Mouse (Mus musculus) cerebellum, adult (tissue): Measurements from ENCODE around the gene Gcn1l1.
"Not testable (repeated sequence)": the region's sequence is repeated elsewhere in the genome, so short reads cannot be mapped to it uniquely, and the experiment has no call there.

Experiments used
- ATAC-seq: cut with Nextera tagmentation; 2 replicates; pipeline ENCODE4 v1.9.2; 2017; ENCODE audit warnings: mild to moderate bottlenecking, moderate library complexity, mixed read lengths; ENCODE audit not compliant: insufficient number of reproducible peaks, low FRiP score, low TSS enrichment

Gene Gcn1l1

DNA sequence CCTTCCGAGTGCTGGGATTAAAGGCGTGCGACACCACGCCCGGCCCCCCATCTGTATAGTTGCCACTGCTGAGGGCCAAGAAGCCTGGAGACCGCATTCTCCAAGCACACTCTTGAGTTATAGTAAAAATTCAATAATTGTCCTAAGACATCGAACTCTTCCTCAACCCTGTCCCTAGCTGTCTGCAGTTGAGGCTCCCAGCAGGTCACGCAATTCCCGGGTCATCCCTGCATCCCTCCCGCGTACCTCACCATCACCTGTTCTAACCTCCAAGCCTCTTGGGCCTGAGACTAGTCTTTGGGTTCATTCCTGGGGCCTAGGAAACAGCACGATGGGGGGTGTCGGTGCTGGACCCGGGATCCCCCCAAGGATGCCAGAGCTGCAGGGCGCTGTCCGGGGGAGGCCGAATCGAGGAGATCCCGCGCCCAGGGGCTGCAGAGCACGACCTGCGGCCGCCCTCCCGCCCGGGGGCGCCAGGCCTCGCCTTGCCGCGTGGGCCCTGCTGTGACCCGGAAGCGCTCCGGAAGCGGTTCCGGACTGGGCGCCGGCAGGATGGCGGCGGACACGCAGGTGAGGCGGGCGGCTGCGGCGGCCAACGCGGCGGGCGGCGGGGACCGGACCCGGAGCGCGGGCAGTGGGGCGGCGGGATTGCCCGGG is at the start of gene Gcn1l1:
Gene Gcn1l1 (plus strand): TSS at position 518 of the 657 bp plus-strand sequence.
- ATAC-seq: peak; percentile 66; the same call in 1 of the 2 replicates

DNA sequence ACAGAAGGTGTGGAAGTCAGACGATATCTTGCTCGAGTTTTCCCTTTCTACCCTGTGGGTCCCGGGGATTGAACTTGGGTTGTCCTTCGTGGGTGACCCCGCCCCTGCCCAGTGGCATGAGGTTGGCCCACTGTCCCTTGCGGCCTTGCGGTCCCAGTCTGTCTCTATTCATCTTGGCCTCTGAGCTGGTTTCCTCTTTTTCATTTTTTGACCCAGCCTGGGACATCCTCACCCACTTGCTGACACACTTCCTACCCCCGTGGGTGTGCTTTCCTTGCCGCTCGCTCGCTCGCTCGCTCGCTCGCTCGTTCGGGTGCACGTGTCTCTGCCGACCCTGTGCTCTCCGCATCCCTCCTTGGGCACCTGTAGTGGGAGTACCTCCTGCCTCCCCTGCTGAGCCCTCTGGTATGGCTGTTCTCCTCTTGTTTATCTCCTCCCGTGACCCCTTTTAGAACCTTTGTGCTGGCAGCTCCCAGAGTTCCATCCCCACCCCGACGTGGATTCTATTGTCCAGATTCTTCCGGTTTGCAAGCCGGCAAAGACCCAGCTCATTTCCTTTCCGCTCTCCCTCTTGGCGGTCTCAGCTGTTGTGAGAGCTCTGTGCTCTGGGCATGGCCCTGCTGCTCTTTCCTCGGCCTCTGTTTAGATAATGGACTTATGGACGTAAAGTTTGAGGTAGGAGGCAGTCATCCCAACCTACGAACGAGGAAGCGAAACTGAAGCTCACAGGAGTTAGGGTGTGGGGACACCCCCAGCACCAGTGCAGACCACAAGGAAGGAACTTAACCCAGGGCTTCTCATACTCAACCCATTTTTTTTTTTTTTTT is 48.8 kb upstream of the Gcn1l1 start:
- ATAC-seq: no peak

DNA sequence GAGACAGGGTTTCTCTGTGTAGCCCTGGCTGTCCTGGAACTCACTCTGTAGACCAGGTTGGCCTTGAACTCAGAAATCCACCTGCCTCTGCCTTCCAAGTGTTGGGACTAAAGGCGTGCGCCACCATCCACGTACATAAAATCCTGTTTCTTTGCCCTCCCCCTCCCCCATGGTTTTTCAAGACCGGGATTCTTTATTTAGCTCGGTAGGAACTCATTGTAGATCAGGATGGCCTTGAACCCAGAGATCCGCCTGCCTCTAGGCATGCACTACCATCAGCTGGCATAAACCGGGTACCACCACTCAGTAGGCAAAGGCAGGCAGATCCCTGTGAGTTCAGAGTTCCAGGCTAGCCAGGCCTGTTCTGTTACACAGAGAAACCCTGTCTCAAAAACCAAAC is 48.1 kb upstream of the Gcn1l1 start:
- no peak for ATAC-seq

DNA sequence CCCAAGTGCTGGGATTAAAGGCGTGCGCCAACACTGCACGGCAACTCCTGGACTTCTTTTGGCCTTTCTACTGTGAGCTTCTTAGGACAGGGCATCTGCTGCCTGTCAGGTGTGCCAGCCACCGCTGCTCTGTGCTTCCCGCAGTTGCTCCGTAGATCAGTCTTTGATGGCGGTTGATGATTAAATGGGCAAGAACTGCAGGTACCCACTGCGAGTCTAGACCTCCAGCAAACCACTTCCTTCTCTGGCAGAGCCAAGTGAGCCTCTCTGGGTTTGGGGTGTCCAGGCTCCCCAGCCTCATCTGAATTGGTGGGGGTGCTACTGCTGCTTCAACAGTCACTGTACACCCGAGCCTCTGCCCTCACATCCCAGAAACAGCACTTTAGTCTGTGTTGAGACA is 47.6 kb upstream of the Gcn1l1 start:
- no peak for ATAC-seq

DNA sequence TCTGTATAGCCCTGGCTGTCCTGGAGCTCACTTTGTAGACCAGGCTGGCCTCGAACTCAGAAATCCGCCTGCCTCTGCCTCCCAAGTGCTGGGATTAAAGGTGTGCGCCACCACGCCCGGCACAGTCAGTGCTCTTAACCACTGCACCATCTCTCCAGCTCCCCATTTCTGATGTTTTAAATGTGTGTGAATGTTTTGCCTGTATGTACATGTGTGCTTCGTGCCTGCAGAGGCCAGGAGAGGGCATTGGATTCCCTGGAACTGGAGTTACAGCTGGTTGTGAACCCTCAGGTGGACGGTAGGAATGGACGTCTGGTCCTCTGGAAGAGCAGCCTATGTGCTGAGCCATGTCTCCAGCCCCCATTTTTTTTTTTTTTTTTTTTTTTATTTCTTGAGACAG is 46.8 kb upstream of the Gcn1l1 start:
- ATAC-seq: not testable (repeated sequence)

DNA sequence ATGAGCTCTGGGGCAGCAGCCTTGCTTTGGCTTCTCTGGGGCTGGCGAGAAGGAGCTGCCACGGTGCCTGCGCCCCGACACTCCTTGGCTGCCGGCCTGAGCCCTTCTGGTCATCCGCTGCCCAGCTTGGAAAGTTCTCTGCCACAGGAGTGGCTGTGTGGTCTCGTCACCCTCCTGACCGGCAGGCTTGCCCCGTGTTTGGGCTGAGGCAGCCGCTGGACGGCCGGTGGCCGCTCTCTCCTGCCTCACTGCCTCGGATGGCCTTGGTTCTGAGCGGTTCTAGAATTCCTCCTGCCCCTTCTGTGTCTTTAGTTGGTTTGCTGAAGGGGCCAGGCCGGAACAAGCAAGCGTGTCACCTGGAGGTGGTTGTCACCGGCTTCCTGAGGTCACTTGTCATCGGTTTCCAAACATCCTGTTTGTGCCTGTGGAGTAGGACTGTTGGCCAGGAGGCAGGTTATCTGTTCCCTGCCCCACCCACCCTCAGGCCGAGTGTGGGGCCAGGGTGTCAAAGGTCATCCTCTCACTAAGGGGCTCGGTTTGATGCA is 44.7 kb upstream of the Gcn1l1 start:
- no peak for ATAC-seq

DNA sequence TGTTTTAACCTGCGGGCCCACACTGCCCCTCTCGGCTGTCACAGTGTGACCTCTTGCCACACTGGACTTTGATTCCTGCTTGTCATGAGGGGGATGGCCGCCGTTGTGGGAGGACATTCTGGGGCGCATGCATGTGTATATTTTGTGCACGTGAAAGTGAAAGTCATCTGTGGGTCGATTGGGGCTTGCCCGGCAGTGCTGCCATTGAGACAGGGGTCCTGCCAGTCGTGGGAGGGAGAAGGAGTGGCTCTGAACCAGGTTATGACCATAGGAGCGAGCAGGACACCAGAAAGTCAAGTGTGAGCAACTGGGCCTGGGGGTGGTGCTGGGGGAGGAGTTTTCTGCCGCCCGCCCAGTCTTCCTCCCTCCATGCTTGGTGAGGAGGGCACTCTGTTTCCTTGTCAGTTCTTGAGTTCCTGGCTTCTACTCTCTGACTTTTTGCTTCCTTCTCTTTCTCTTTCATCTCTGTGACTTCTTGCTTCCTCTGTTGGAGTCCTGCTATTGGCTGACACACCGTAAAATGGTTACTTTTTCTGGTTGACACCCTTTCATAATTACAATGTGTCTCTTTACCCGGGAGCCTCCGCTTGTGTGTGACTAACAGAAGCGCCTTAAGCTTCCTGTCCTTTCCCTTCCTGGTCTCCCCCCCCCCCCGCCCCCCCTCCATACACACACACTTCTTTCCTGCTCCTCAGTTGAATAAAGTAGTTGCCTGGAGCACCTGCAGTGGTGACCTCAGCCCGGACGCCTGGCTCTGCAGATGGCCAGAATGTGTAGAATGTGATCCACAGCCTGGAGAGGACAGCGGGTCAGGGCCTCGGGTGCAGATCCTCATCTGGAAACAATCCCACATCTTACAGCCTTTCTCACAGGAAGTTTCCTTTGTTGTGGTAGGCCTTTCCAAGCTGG is 43.2 kb upstream of the Gcn1l1 start:
- ATAC-seq: no peak

DNA sequence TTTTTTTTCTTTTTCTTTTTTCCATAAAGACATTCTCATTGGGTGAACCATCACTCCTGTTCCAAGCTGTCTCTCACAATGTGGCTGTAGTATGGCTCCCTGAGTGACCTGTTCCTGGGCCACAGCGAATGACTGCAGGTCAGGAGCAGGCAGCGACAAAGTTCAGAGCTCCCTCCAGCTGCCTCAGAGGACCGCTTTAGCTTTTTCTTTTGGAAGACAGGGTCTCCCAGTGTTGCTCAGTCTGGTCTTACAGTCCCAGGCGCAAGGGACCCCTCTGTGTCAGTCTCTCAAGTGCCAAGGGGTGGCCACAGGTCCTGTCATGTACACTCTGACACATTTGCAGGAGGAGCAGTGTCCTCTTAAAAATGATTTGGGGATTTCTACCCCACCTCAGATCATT is 42.5 kb upstream of the Gcn1l1 start:
- ATAC-seq: no peak

DNA sequence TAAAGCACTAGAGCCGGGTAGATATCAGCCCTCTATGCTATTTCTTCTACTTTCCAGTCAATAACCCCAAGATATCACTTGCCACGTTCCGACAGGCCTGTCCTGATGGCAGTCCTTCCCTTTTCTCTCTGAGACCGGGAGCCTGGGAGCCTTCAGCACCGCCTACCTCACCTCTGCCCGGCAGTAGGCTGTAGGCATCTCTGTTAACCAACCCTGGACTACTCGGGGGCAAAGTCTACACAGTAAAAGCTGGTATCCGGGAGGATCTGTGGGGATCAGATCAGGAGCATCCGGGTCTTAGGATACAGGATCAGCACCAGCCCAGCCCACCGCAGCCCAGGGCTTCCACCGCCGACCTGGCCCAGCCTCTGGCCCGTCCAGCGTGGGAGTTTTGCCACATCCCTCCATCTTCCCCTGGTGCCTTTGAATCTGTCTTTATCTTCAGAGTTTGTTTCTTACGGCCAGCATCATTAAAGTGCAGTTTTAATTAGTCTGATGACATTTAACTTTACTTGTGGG is 42.0 kb upstream of the Gcn1l1 start:
- no peak for ATAC-seq

DNA sequence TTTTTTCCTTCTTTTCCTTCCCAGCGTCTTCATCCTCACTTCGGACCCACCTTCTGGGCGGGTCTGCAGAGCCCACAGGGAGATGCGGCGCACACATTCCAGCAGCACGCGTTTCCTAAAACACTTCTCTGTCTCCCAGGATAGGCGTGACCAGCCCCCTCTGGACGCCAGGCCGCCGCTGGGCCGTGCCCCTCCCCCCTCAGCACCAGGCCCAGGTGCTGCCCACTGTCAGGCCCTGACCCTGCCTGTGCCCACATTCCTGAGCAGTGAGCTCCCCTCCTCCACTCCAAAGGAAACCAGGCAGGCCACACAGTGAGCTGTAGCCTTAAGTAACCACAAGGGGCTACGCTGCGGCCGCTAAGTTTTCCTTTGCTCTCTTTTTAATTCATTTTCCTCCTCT is 41.1 kb upstream of the Gcn1l1 start:
- ATAC-seq: no peak

DNA sequence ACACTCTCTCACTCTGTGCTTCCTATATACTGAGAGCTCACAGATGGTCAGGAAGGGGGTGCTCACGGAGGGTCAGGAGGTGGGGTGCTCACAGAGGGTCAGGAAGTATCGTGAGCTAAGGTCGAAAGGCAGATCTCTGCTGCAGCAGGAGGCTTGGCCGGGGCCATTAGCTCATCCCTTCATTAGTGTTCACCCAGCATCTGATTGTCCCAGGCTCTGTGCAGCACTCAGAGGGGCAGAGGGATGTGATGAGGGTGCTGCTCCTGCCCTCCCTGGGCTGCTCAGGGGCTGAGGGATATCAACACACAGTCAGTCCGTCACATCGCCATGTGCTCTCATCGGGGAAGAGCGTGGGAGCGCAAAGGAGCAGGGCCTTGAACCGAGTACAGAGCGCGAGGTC is 40.6 kb upstream of the Gcn1l1 start:
- no peak for ATAC-seq

DNA sequence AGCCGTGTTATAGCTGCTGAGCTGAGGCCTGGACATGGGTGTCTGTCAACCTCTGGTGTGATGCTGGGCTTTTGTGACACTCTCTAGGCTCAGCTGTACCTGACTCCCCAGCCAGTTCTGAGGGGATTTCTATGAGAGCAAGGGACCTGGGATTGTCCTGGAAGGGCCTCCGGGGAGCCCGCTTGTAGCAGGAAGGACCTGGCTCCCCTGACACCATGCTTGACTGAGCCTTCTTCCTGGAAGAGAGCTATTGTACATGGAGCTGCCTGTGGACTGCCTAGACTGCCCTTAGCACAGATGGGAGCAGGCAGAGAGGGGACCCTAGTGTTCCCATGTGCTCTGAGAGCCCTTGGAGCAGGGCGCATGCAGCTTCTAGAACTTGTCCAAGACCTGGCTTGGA is 39.6 kb upstream of the Gcn1l1 start:
- no peak for ATAC-seq

DNA sequence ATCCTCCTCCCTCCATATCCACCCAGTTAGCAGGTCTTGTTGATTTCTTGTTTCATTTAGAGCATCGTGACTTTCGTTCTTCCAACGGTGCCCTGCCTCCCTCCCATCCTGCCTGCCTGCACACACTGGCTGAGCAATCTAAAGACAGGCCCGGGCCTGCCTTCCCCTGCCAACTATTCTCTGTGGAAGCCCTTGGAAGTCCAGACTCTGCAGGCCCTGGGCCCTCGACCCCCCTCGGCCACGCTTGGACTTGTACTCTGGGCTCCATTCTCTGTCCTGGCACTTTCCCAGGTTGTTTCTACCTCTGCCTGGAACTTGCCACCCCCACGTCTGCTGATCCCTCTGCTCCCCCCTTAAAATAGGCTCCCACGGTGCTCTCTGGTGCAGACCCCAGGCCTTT is 39.1 kb upstream of the Gcn1l1 start:
- ATAC-seq: no peak

DNA sequence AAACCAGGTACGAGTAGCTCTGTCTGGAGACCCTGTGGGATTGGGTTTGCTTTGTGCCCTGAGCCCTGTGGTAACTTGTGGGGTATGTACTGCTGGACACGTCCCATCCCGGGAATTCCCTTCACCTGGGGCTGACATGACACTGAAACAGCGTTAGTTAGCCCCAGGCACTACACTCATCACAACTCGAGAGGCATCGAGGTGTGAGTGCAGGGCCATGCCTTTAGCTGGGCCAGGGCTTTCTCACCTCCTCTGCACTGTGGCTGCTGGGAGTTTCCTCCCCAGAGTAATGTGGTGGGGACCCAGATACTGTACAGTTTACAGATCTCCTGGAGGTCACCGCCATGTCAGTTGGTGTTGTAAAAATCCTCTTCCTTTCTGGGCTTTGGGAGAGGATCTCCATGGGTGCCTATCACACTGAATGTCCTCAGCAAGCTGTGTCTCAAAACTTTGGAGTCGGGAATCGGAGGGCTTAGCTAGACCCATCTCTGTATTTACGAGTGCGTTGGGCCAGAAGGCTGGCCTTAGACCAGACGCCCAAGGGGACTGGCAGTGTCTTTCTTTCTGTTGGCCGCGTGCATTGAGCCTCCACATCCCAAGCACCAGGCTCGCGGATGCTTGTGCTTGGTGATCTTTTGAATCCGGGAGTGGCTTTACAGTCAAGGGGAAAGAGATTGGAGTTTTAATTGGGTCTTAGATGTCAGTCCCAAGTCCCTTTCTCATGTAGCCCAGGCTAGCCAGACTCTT is 38.4 kb upstream of the Gcn1l1 start:
- no peak for ATAC-seq

DNA sequence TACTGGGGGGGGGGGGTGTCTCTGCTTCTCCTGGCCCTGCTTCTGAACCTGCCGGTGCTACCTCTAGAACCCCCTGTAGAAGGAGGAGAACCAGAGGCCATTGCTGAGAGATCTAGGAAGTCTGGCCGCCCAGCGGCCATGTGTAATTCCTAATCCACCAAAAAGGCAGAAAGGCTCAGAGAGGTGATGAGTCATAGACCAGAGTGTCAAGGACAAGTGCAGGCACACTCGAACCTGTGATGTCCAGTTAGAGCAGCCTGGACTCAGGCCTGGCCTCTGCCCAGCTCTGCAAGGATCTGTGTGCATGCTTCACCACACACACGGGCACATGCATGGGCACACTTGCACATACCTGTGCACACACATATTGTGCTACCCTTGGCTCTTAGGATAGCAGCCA is 36.9 kb upstream of the Gcn1l1 start:
- no peak for ATAC-seq

DNA sequence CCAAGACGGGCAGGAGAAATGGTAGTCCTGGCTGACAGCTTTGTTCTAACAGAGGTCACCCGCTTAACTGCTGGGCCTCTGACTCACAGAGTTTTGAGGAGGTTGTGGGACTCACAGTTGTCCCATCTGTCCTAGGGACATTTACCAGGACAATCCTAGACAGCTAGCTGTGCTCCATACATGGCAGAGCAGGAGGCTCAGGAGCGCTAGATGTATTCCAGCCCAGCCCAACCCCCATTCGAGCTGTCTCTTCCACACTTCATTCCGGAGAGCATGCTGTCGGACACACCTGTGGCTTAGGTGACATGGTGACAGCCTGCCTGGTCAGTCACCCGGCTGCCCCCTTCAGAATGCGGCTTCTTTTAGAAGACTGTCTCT is 35.7 kb upstream of the Gcn1l1 start:
- ATAC-seq: no peak

DNA sequence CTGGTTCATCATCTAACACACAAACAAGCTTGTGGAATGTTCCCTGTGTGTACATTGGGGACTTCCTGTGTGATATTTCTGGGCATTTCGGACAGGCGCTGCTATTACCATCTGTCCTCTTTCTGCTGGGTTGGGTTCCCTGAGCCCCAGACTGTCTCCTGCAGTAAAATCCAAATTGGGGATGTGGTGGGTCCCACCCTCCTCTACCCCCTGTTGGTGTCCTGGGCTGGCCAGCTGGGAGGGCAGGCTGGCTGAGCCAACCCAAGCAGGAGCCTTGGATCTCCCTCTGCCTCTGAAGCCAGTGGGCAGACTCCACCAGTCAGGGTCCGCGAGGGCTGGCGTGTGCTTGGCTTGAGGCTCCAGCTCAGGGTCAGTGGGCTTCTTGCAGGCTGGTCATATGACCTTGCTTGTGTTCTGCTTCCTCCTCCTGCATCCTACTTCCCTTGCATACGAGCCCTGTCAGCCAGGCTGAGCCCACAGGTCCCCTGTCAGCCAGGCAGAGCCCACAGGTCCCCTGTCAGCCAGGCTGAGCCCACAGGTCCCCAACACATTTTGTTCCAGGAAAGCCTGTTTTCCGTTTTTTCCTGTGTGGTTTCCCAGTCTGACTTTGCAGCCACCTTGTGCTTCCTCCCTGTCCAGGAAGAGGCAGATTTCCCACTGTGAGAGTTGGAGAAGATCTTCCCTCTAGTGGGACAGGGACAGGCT is 35.2 kb upstream of the Gcn1l1 start:
- no peak; the same call in 1 of the 2 replicates for ATAC-seq

DNA sequence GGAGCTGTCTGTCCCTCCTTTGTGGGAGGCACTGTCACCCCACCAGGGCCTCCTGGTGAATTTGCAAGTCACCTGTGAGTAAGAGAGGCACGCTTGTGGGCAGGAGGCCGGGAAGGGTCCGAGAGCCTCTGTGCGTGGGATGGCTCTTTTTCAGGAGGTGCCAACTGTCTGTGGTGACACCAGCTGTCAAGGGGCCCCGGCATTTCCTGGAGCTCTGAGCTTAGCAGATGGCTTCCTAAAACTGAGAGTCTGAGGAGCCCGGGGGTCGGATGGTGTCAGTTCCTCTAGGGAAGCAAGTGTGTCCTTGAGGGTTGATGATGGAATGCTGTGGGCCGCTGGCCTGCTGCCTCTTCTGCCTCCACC is 34.6 kb upstream of the Gcn1l1 start:
- peak; percentile 62; the same call in 1 of the 2 replicates for ATAC-seq

DNA sequence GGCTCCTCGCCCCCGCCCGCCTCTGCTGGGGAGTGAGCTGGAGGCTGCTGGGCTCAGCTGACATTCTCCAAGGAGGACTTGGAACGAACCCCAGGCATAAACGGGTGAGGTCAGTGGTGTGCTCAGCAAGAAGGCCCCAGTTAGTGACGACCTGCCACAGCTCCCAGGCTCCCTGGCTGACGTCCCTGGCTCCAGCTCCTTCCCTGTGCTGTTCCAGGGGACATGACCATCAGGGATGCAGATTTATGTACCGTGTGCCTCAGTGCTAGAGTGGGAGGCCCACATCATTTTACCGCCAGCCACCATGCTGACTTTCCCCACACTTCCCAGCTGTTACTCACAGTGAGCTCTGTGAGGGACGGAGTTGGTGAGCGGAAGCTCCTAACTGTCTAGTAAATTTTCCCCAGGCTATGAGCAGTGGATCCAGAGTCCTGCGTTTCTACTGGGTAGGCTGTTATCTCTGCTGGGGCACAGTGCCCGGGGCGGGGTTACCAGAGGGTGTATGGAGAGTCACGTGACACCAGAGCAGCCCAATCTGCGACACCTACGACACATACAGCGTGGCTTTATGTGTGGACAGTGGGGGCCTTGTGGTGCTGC is 33.3 kb upstream of the Gcn1l1 start:
- ATAC-seq: peak; percentile 32; the same call in 1 of the 2 replicates
